Mouse (Mus musculus) liver, adult 10 weeks (tissue): ENCODE data around the gene Caap1. TPM values are rescaled to one million over a fixed set of nuclear protein-coding genes. Genes with fewer than 3 reads are reported as not detected.

ENCODE experiments used
- polyA plus RNA-seq: library from polyadenylated mRNA; stranded (reverse); fragments of 350-450 nt; fragmentation: Illumina TruSeq; extraction: RNeasy Lipid Tissue Mini Kit (QIAGEN cat#74804); gene quantifications from one replicate; pipeline ENCODE4 v1.2.3, GENCODE M21; 2014; ENCODE audit warnings: low read depth, low replicate concordance

Gene Caap1
- 10.9 TPM for polyA plus RNA-seq

GRCm38 (mm10) chr4:94556265-94557054 is at the start of gene Caap1, which contains the start of gene Gm10306:
TSS of gene Caap1 (minus strand) at chr4:94556796.
TSS of gene Gm10306 (plus strand) at chr4:94556546.

GRCm38 (mm10) chr4:94603031-94603629 is 46.5 kb upstream of the Caap1 start, which contains the start of gene Plaa:
TSS of gene Plaa (minus strand) at chr4:94603244.

Other genes with a start within 250 kb of the Caap1 start
- not detected for gene Gm10306, start 250 bp downstream of the Caap1 start, polyA plus RNA-seq
- 84.8 TPM for gene Plaa, start 46.4 kb upstream of the Caap1 start, polyA plus RNA-seq
- gene Ift74, start 57.7 kb upstream of the Caap1 start, polyA plus RNA-seq, result 10.7 TPM
- gene Lrrc19, start 93.3 kb upstream of the Caap1 start, polyA plus RNA-seq, result 0.74 TPM
- gene Tek, start 182.5 kb upstream of the Caap1 start, polyA plus RNA-seq, result 7.3 TPM